Mouse (Mus musculus) brain, embryonic 14.5 days (tissue): ENCODE measurements around the gene Naa30.

Experiments used
- CTCF ChIP-seq: fragments of 200-500 bp; IDR thresholded peaks from 2 replicates; pipeline ENCODE4 v1.5.1; 2012; ENCODE audit warnings: inconsistent platforms, mild to moderate bottlenecking, moderate library complexity, borderline replicate concordance; ENCODE audit not compliant: insufficient read depth, insufficient read length; ENCODE audit errors: extremely low read depth
- POLR2A ChIP-seq: fragments of 200-500 bp; IDR thresholded peaks from 2 replicates; pipeline ENCODE4 v1.6.1; 2012; ENCODE audit warnings: mild to moderate bottlenecking, inconsistent platforms, borderline replicate concordance; ENCODE audit not compliant: poor library complexity, insufficient read depth, insufficient read length, severe bottlenecking; ENCODE audit errors: extremely low read depth

GRCm38 (mm10) chr14:49155572-49155971 is 16.5 kb upstream of the Naa30 start:
- TF ChIP-seq CTCF (no peak), POLR2A (no peak)
